ENCODE assay signal across 8 mouse cellular contexts in genomic region chr17:29737849-29738804, GRCm38 (mm10). TPM values are rescaled to one million over a fixed set of nuclear protein-coding genes. Genes with fewer than 3 reads are reported as not detected.
A peak's percentile ranks its signal among the peaks of the same experiment; 100 is the strongest.
DNase-seq lines count a peak whose midpoint lies in the region.

No protein-coding gene starts in this region.

- intact Hi-C loops in left cerebral cortex, postnatal 4 days (cut with DNase I): no loop called here

- DNase-seq in ovary, postnatal 36 days (ENCODE audit: low spot score): peak; percentile 51
- DNase-seq in ovary, postnatal 10 days (ENCODE audit: low spot score): no peak
- DNase-seq in frontal cortex, adult 2 months (ENCODE audit: extremely low spot score in 1 of 2, low spot score in 1 of 2): peak; percentile 45 to 53
- DNase-seq in kidney, adult 9 months: peak; percentile 23
- DNase-seq in left cerebral cortex, postnatal 4 days: peak; percentile 95
- peak; percentile 90 for DNase-seq in retina, postnatal 1 day
- no peak for DNase-seq in urinary bladder, postnatal 10 days (ENCODE audit: low spot score)
- DNase-seq in spleen, postnatal 4 days (ENCODE audit: low spot score in 2 of 2): no peak

RNA-seq across cellular contexts. Expression of gene Ccdc167, which starts 21.3 kb away (rescaled TPM):
- polyA plus RNA-seq in frontal cortex, adult 2 months (2012; rRNA removed): 13.6 and 15.4 TPM in 2 replicates
- 10 to 100 TPM; 11.6 to 13.5 TPM for total RNA-seq in left cerebral cortex, postnatal 4 days (2021)

Comparison
In these comparisons a context has a peak if more than half of its experiments do, and no peak if none do; other contexts are left out.
1. DNase-seq: peak in ovary, postnatal 36 days (single experiment), frontal cortex, adult 2 months (2 of 2), kidney, adult 9 months (single experiment), left cerebral cortex, postnatal 4 days (single experiment) and retina, postnatal 1 day (single experiment); none in ovary, postnatal 10 days (single experiment), urinary bladder, postnatal 10 days (single experiment) and spleen, postnatal 4 days (0 of 2).